Mouse (Mus musculus) midbrain, embryonic 11.5 days (tissue): ENCODE results near the gene Atxn7. TPM values are rescaled to one million over a fixed set of nuclear protein-coding genes. Genes with fewer than 3 reads are reported as not detected.

Source experiments
- ATAC-seq: fragments of 200-750 bp; cut with Nextera tagmentation; 2 replicates; pipeline ENCODE4 v1.8.0; 2017; ENCODE audit warnings: moderate TSS enrichment, moderate library complexity; ENCODE audit not compliant: low FRiP score
- DNase-seq: peaks from one replicate; pipeline ENCODE4 v3.0.0; 2015; ENCODE audit warnings: low spot score; ENCODE audit errors: missing footprints
- H3K27ac ChIP-seq: fragments of 300-500 bp; sonication (generic); 2 replicates; pipeline ENCODE4 v1.5.1; 2014; ENCODE audit warnings: low read depth, low read length
- H3K27me3 ChIP-seq: fragments of 300-500 bp; sonication (generic); 2 replicates; pipeline ENCODE4 v1.6.1; 2014; ENCODE audit warnings: mild to moderate bottlenecking, low read length, moderate library complexity, mixed read lengths; ENCODE audit not compliant: control insufficient read depth, insufficient read depth
- H3K36me3 ChIP-seq: fragments of 300-500 bp; sonication (generic); 2 replicates; pipeline ENCODE4 v1.6.1; 2014; ENCODE audit warnings: mild to moderate bottlenecking, low read length, moderate library complexity, mixed read lengths; ENCODE audit not compliant: control insufficient read depth, insufficient read depth
- H3K4me1 ChIP-seq: fragments of 300-500 bp; sonication (generic); 2 replicates; pipeline ENCODE4 v1.6.1; 2014; ENCODE audit warnings: low read length; ENCODE audit not compliant: control insufficient read depth, insufficient read depth
- H3K4me2 ChIP-seq: fragments of 300-500 bp; sonication (generic); 2 replicates; pipeline ENCODE4 v1.6.1; 2014; ENCODE audit warnings: mild to moderate bottlenecking, moderate library complexity
- H3K4me3 ChIP-seq: fragments of 300-500 bp; sonication (generic); 2 replicates; pipeline ENCODE4 v1.5.1; 2014; ENCODE audit warnings: low read depth, low read length
- H3K9ac ChIP-seq: fragments of 300-500 bp; sonication (generic); 2 replicates; pipeline ENCODE4 v1.6.1; 2014; ENCODE audit warnings: low read length
- H3K9me3 ChIP-seq: fragments of 300-500 bp; sonication (generic); 2 replicates; pipeline ENCODE4 v1.6.1; 2016; ENCODE audit warnings: low read length; ENCODE audit not compliant: control insufficient read depth
- WGBS: fragments of 180-500 bp; shearing (Covaris S2); extraction: QIAGEN DNeasy Blood & Tissue Kit; methylation state at CpG from one replicate; pipeline ENCODE4 v1.1.7; 2014; 5-methylcytosine and 5-hydroxymethylcytosine counted together
- polyA plus RNA-seq: library from polyadenylated mRNA; unstranded; fragments of >200 nt; fragmentation: Nextera tagmentation; extraction: Ambion mirVana; gene quantifications from 2 replicates; pipeline ENCODE4 v1.2.1, GENCODE M21; 2014

The Atxn7 gene
- polyA plus RNA-seq, 1 experiment from 2014 or later: 5.2 TPM

- H3K4me1 ChIP-seq: peaks cover 38% of the 10 kb centered on the region
- no peaks in the 10 kb centered on the region for H3K27me3 ChIP-seq
- ATAC-seq: 0 out of 2 replicates have a peak, but pooled peaks have one; percentile 4
- H3K4me2 ChIP-seq: no peak overlapping the region
- 19% methylated on average over 4 of the region's 4 CpGs for WGBS
- no peaks in the 10 kb centered on the region for H3K36me3 ChIP-seq
- no peak for DNase-seq
- no peak overlapping the region for H3K4me3 ChIP-seq
- no peak overlapping the region for H3K9ac ChIP-seq
- H3K27ac ChIP-seq: no peak overlapping the region
- no peaks in the 10 kb centered on the region for H3K9me3 ChIP-seq
These were observed 103.9 kb downstream of the Atxn7 start for GRCm38 (mm10) chr14:14065142-14065498.

DNA sequence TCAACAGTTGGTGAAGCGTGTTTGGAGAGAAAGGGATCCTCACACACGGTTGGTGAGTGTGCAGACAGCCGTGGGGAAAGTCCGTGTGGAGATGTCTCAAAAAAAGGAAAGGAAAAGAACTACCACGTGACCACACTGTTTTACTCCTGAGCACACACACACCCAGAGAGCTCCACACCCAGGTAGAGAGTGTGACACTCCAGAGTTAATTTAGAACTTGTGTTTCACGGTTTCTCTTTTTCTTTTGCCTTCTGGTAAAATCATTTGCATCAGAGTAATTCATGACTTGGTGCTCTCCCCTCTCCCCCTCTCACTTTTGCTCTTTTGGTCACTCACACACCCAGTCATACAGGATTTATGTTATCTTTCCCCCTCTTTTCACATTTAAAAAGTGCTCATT is 105.0 kb downstream of the Atxn7 start:
- Histone ChIP-seq H3K27ac (no peak overlapping the region), H3K4me1 (peaks cover 48% of the 10 kb centered on the region), H3K36me3 (no peaks in the 10 kb centered on the region), H3K9ac (no peak overlapping the region), H3K9me3 (no peaks in the 10 kb centered on the region), H3K27me3 (no peaks in the 10 kb centered on the region), H3K4me3 (no peak overlapping the region), H3K4me2 (no peak overlapping the region)
- 73% methylated on average over 6 of the region's 6 CpGs for WGBS
- ATAC-seq (no peak), DNase-seq (no peak)

DNA sequence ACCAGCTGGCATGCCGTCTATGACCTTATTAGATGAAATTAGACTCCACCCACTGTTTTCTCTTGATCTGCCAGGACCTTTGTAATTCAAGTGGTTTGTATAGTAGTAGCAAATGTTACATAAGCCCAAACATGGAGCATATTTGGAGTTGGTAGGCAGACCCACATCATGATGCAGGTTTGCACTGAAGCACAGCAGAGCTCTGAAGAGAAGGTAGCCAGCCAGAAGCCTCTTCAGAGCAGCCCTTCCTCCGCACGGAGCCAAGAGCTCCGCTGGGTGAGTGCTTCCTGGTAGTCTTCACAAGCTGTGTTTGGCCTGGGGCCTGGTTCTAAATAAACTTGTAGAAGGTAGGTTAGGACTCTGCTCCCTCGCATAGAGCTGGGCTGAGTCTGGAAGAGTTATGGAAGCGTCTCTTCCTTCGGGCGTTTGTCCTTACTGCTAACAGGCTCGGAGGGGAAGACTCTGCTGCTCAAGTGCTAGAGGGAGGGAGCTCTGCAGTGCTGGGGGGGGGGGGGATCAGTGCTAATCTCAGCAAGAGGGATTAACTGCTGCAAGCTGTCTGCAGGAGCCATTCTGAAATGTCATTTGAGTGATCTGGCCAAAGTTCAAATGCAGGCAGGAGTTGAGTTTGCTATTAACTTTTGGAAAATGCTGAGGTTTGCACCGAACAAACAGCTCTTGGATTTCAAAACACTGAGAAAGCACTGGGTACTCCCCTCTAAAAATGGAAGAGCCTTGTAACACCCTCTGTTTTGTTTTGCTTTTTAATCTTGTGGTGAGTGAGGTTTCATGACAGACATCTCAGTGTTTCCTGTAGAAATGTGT is 106.6 kb downstream of the Atxn7 start:
- DNase-seq: peak; percentile 94
- Histone ChIP-seq H3K27me3 (no peaks in the 10 kb centered on the region), H3K9me3 (no peaks in the 10 kb centered on the region), H3K9ac (peak overlapping the region; percentile 40), H3K4me1 (peaks cover 59% of the 10 kb centered on the region), H3K36me3 (no peaks in the 10 kb centered on the region), H3K27ac (peak overlapping the region; percentile 48), H3K4me3 (peak overlapping the region; percentile 0; the same call in 1 of the 2 replicates), H3K4me2 (peak overlapping the region; percentile 26)
- peak; percentile 51 for ATAC-seq
- WGBS: 4% methylated on average over 10 of the region's 10 CpGs

GRCm38 (mm10) chr14:14068553-14068952 is 107.3 kb downstream of the Atxn7 start:
- H3K9ac ChIP-seq: no peak overlapping the region; the same call in 1 of the 2 replicates
- 14% methylated on average over 3 of the region's 3 CpGs for WGBS
- H3K9me3 ChIP-seq: no peaks in the 10 kb centered on the region
- DNase-seq: peak; percentile 88
- ATAC-seq: no peak
- no peaks in the 10 kb centered on the region for H3K36me3 ChIP-seq
- peaks cover 59% of the 10 kb centered on the region for H3K4me1 ChIP-seq
- H3K4me2 ChIP-seq: peak overlapping the region; percentile 11; the same call in 1 of the 2 replicates
- peak overlapping the region; percentile 48 for H3K27ac ChIP-seq
- no peaks in the 10 kb centered on the region for H3K27me3 ChIP-seq
- H3K4me3 ChIP-seq: no peak overlapping the region

DNA sequence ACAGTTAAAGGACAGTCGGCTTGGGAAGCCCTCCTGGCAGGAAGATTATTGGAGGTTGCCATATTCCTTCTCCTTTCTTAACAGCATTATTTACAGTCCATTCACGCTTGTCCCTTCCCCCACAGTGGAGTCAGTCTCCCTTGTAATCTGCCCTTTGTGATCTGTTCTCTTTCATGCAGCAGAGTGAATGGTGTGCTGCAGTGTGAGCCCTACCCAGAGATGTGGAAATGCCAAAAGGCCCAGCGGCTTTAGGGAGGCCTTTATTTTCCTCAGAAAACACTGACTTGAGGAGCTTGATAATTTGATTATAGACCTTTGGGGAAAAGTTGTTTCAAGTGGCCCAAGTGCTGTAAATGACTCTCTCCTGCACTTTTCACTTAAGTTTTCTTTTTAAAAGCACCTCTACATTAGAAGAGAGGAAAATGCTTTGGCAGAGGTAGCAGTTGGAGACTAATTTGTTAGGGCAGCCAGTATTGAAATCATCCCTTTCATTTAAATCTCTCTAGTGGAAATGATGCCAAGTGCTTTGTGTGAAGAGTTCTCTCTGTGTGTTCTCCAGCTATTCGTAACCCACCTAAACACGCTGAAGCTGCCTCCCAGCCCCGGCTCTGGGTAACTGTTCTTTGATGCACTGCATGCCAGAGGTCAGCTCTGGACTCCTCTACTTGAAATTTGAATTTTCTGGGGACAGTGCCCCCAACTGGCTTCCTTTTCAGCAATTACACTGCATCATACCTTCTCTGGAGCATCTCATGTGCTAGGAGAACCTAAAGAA is 109.5 kb downstream of the Atxn7 start:
- ATAC-seq (peak; percentile 92), DNase-seq (peak; percentile 94)
- Histone ChIP-seq H3K4me3 (no peak overlapping the region), H3K36me3 (no peaks in the 10 kb centered on the region), H3K27me3 (no peaks in the 10 kb centered on the region), H3K9ac (peak overlapping the region; percentile 25; the same call in 1 of the 2 replicates), H3K9me3 (no peaks in the 10 kb centered on the region), H3K4me2 (peak overlapping the region; percentile 2), H3K4me1 (peaks cover 48% of the 10 kb centered on the region), H3K27ac (peak overlapping the region; percentile 80)
- WGBS: 7% methylated on average over 6 of the region's 6 CpGs

GRCm38 (mm10) chr14:14071456-14071855 is 110.2 kb downstream of the Atxn7 start:
- peak overlapping the region; percentile 2; the same call in 1 of the 2 replicates for H3K4me2 ChIP-seq
- H3K4me1 ChIP-seq: peaks cover 48% of the 10 kb centered on the region
- no peak overlapping the region for H3K4me3 ChIP-seq
- H3K9ac ChIP-seq: peak overlapping the region; percentile 31; the same call in 1 of the 2 replicates
- peak overlapping the region; percentile 80 for H3K27ac ChIP-seq
- H3K36me3 ChIP-seq: no peaks in the 10 kb centered on the region
- no peak for DNase-seq
- 47% methylated on average over 4 of the region's 4 CpGs for WGBS
- H3K27me3 ChIP-seq: no peaks in the 10 kb centered on the region
- no peaks in the 10 kb centered on the region for H3K9me3 ChIP-seq
- no peak for ATAC-seq

DNA sequence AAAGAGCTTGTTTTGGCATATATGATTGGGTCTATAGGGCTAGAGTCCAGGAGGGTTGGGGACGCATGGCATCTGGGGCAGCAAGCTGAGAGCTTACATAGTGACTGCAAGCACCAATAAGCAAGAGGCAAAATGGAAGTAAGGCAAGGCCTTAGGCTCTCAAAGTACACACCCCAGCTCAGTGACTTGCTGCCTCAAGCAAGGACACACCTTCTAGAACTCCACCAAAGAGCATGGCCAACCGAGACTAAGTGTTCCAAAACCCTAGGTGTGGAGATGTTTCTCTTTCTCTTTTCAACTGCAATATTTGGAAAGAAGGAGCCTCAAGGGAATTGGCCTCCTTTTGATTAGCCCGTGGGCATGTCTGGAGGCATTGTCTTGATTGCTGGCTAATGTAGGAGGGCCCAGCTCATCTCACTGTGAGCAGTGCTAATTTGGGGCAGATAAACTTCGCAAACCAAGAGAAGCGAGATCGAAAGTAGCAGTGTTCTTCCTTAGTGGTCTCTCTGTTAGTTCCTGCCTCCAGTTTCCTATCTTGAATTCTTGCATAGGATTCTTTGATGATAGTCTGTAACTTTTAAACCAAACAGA is 119.5 kb downstream of the Atxn7 start:
- Histone ChIP-seq H3K27ac (no peak overlapping the region), H3K4me1 (no peaks in the 10 kb centered on the region), H3K36me3 (no peaks in the 10 kb centered on the region), H3K9me3 (no peaks in the 10 kb centered on the region), H3K9ac (no peak overlapping the region), H3K4me3 (no peak overlapping the region), H3K27me3 (no peaks in the 10 kb centered on the region), H3K4me2 (no peak overlapping the region)
- 96% methylated on average over 6 of the region's 6 CpGs for WGBS
- ATAC-seq (no peak), DNase-seq (no peak)

- no peak overlapping the region for H3K4me3 ChIP-seq
- H3K27ac ChIP-seq: no peak overlapping the region
- H3K4me2 ChIP-seq: no peak overlapping the region
- DNase-seq (no peak), ATAC-seq (no peak)
- no peak overlapping the region for H3K9ac ChIP-seq
- no peaks in the 10 kb centered on the region for H3K27me3 ChIP-seq
- WGBS: 93% methylated on average over 8 of the region's 8 CpGs
- H3K9me3 ChIP-seq: no peaks in the 10 kb centered on the region
- no peaks in the 10 kb centered on the region for H3K4me1 ChIP-seq
- no peaks in the 10 kb centered on the region for H3K36me3 ChIP-seq
These were observed 122.6 kb downstream of the Atxn7 start for GRCm38 (mm10) chr14:14083811-14084210.
